Mouse (Mus musculus) heart, postnatal 0 days (tissue): Measurements from ENCODE around the gene Myof. TPM values are rescaled to one million over a fixed set of nuclear protein-coding genes. Genes with fewer than 3 reads are reported as not detected.

ENCODE experiments used
- ATAC-seq: fragments of 200-750 bp; cut with Nextera tagmentation; 2 replicates; pipeline ENCODE4 v1.8.0; 2017; ENCODE audit warnings: low read depth, moderate number of reproducible peaks, moderate library complexity; ENCODE audit not compliant: insufficient read depth
- DNase-seq: peaks from one replicate; pipeline ENCODE4 v3.0.0-alpha.2; 2016; ENCODE audit warnings: low spot score
- H3K27ac ChIP-seq: fragments of 300-500 bp; sonication (generic); 2 replicates; pipeline ENCODE4 v1.5.1; 2014; ENCODE audit warnings: low read depth, mild to moderate bottlenecking
- H3K27me3 ChIP-seq: fragments of 300-500 bp; sonication (generic); 2 replicates; pipeline ENCODE4 v1.6.1; 2014; ENCODE audit warnings: low read length, mixed read lengths; ENCODE audit not compliant: control insufficient read depth, insufficient read depth
- H3K36me3 ChIP-seq: fragments of 300-500 bp; sonication (generic); replicated peaks from 2 replicates; pipeline ENCODE4 v1.6.1; 2014; ENCODE audit warnings: low read length, mixed read lengths; ENCODE audit not compliant: control insufficient read depth, insufficient read depth
- H3K4me1 ChIP-seq: fragments of 300-500 bp; sonication (generic); 2 replicates; pipeline ENCODE4 v1.6.1; 2014; ENCODE audit warnings: antibody characterized with exemption; ENCODE audit not compliant: control insufficient read depth, insufficient read depth
- H3K4me2 ChIP-seq: fragments of 300-500 bp; sonication (generic); 2 replicates; pipeline ENCODE4 v1.6.1; 2014; ENCODE audit warnings: low read depth, mild to moderate bottlenecking, low read length, moderate library complexity
- H3K4me3 ChIP-seq: fragments of 300-500 bp; sonication (generic); 2 replicates; pipeline ENCODE4 v1.5.1; 2014; ENCODE audit warnings: low read depth, low read length
- H3K9ac ChIP-seq: fragments of 300-500 bp; sonication (generic); replicated peaks from 2 replicates; pipeline ENCODE4 v1.6.1; 2014; ENCODE audit warnings: low read depth, low read length, mixed read lengths
- H3K9me3 ChIP-seq: fragments of 300-500 bp; sonication (generic); replicated peaks from 2 replicates; pipeline ENCODE4 v1.6.1; 2016; ENCODE audit warnings: low read length; ENCODE audit not compliant: control insufficient read depth
- CTCF ChIP-seq: IDR thresholded peaks from 2 replicates; pipeline ENCODE4 v1.5.1; 2016; ENCODE audit warnings: antibody characterized with exemption, control low read depth, low read depth
- EP300 ChIP-seq: IDR thresholded peaks from 2 replicates; pipeline ENCODE4 v1.6.1; 2016; ENCODE audit warnings: antibody characterized with exemption, low read depth
- WGBS: fragments of 180-500 bp; shearing (Covaris S2); extraction: QIAGEN DNeasy Blood & Tissue Kit; methylation state at CpG from one replicate; pipeline ENCODE4 v1.1.7; 2014; 5-methylcytosine and 5-hydroxymethylcytosine counted together
- polyA plus RNA-seq: library from polyadenylated mRNA; unstranded; fragments of >200 nt; fragmentation: Nextera tagmentation; extraction: Ambion mirVana; gene quantifications from 2 replicates; pipeline ENCODE4 v1.2.1, GENCODE M21; 2015
- total RNA-seq: library from RNA; depleted of rRNA; stranded (reverse); fragments of >200 nt; gene quantifications from 2 replicates; pipeline ENCODE4 v1.2.3, GENCODE M21; 2014; ENCODE audit warnings: low replicate concordance; rRNA removed

Gene Myof
- total RNA-seq (9.5 and 13.3 TPM in 2 replicates), polyA plus RNA-seq (2.8 and 3.0 TPM in 2 replicates)

GRCm38 (mm10) chr19:38043281-38043981, at the start of gene Myof:
TSS of gene Myof (minus strand) at chr19:38043577.
- ATAC-seq (peak; percentile 73), DNase-seq (peak; percentile 65)
- Histone ChIP-seq H3K4me1 (peaks cover 3% of the 10 kb centered on the region; the same call in 1 of the 2 replicates), H3K4me3 (peak within 1 kb of the TSS; percentile 51), H3K4me2 (peak within 1 kb of the TSS; percentile 78), H3K36me3 (no peaks in the 10 kb centered on the region), H3K9me3 (no peaks in the 10 kb centered on the region), H3K27ac (peak within 1 kb of the TSS; percentile 54), H3K9ac (peak within 1 kb of the TSS; percentile 41), H3K27me3 (peaks cover 3% of the 10 kb centered on the region; the same call in 1 of the 2 replicates)
- TF ChIP-seq EP300 (no peak), CTCF (peak; percentile 53)
- under 1% methylated on average over 28 of the region's 28 CpGs for WGBS

GRCm38 (mm10) chr19:38091512-38091985, 48.2 kb upstream of the Myof start:
- Histone ChIP-seq H3K27me3 (peaks cover 19% of the 10 kb centered on the region), H3K36me3 (no peaks in the 10 kb centered on the region), H3K4me2 (no peak overlapping the region), H3K4me3 (no peak overlapping the region), H3K4me1 (no peaks in the 10 kb centered on the region), H3K27ac (no peak overlapping the region), H3K9ac (no peak overlapping the region), H3K9me3 (no peaks in the 10 kb centered on the region)
- DNase-seq, result no peak
- no peak for ATAC-seq
- 72% methylated on average over 4 of the region's 4 CpGs for WGBS
- TF ChIP-seq CTCF, result no peak
- no peak for TF ChIP-seq EP300

GRCm38 (mm10) chr19:38089358-38089757, 46.0 kb upstream of the Myof start:
- 63% methylated on average over 8 of the region's 8 CpGs for WGBS
- Histone ChIP-seq H3K9me3 (no peaks in the 10 kb centered on the region), H3K36me3 (no peaks in the 10 kb centered on the region), H3K4me2 (no peak overlapping the region), H3K4me1 (no peaks in the 10 kb centered on the region), H3K27ac (no peak overlapping the region), H3K27me3 (0 out of 2 replicates have a peak, but pooled peaks cover 5% of the 10 kb centered on the region), H3K4me3 (no peak overlapping the region), H3K9ac (no peak overlapping the region)
- DNase-seq (no peak), ATAC-seq (no peak)
- TF ChIP-seq EP300 (no peak), CTCF (no peak)

GRCm38 (mm10) chr19:38086948-38087551, 43.7 kb upstream of the Myof start:
- no peak overlapping the region for H3K9ac ChIP-seq
- DNase-seq (peak; percentile 55), ATAC-seq (peak; percentile 87)
- H3K9me3 ChIP-seq, result no peaks in the 10 kb centered on the region
- TF ChIP-seq EP300, result no peak
- TF ChIP-seq CTCF, result peak; percentile 72
- H3K4me2 ChIP-seq, result no peak overlapping the region
- no peaks in the 10 kb centered on the region for H3K27me3 ChIP-seq
- H3K4me1 ChIP-seq, result no peaks in the 10 kb centered on the region
- no peak overlapping the region for H3K27ac ChIP-seq
- H3K4me3 ChIP-seq, result no peak overlapping the region
- H3K36me3 ChIP-seq, result no peaks in the 10 kb centered on the region
- 39% methylated on average over 11 of the region's 11 CpGs for WGBS

GRCm38 (mm10) chr19:38085841-38086240, 42.5 kb upstream of the Myof start:
- H3K9me3 ChIP-seq, result no peaks in the 10 kb centered on the region
- no peak overlapping the region for H3K9ac ChIP-seq
- H3K27me3 ChIP-seq, result no peaks in the 10 kb centered on the region
- no peak for DNase-seq
- no peak overlapping the region for H3K4me2 ChIP-seq
- no peaks in the 10 kb centered on the region for H3K36me3 ChIP-seq
- H3K27ac ChIP-seq, result no peak overlapping the region
- ATAC-seq, result no peak
- whole genome bisulfite sequencing, result 62% methylated on average over 4 of the region's 4 CpGs
- H3K4me1 ChIP-seq, result no peaks in the 10 kb centered on the region
- TF ChIP-seq CTCF (no peak), EP300 (no peak)
- H3K4me3 ChIP-seq, result no peak overlapping the region
